Mouse (Mus musculus): ENCODE data around the gene Plekhg1. TPM values are rescaled to one million over a fixed set of nuclear protein-coding genes. Genes with fewer than 3 reads are reported as not detected.

Gene Plekhg1
- polyA plus RNA-seq, 1 experiment: under 0.01 TPM

GRCm38 (mm10) chr10:3743826-3744225 lies 3.7 kb downstream of the Plekhg1 start:
- Histone ChIP-seq H3K27me3 (ENCODE audit: control insufficient read depth, insufficient read depth, insufficient read length) (no peaks in the 10 kb centered on the region), H3K4me3 (no peak overlapping the region), H3K4me2 (ENCODE audit: low read depth) (no peak overlapping the region), H3ac (ENCODE audit: control insufficient read depth, insufficient read length) (no peak overlapping the region), H3K36me3 (ENCODE audit: control insufficient read depth, insufficient read depth) (no peaks in the 10 kb centered on the region), H3K79me2 (ENCODE audit: control insufficient read depth, insufficient read depth) (no peaks in the 10 kb centered on the region)
- no peak for TF ChIP-seq USF1 (IDR thresholded peaks at IDR 0.05; ENCODE audit: low read depth)

- Histone ChIP-seq H3K4me3 (no peak overlapping the region), H3K79me2 (ENCODE audit: control insufficient read depth, insufficient read depth) (no peaks in the 10 kb centered on the region), H3K4me2 (ENCODE audit: low read depth) (no peak overlapping the region), H3K36me3 (ENCODE audit: control insufficient read depth, insufficient read depth) (no peaks in the 10 kb centered on the region), H3ac (ENCODE audit: control insufficient read depth, insufficient read length) (no peak overlapping the region), H3K27me3 (ENCODE audit: control insufficient read depth, insufficient read depth, insufficient read length) (no peaks in the 10 kb centered on the region)
- TF ChIP-seq E2F4 (IDR thresholded peaks at IDR 0.05; ENCODE audit: insufficient read depth) (no peak), POLR2AphosphoS2 (IDR thresholded peaks at IDR 0.05; ENCODE audit: insufficient read length, low read depth) (no peak), REST (IDR thresholded peaks at IDR 0.05; ENCODE audit: insufficient read depth, insufficient read length) (no peak), MYOG (IDR thresholded peaks at IDR 0.05; ENCODE audit: control insufficient read depth in 1 of 3, insufficient read depth in 1 of 3, insufficient read length in 2 of 3, low read depth in 2 of 3) (no peak), TCF3 (IDR thresholded peaks at IDR 0.05; ENCODE audit: insufficient read length, low read depth) (no peak), POLR2A (IDR thresholded peaks at IDR 0.05; ENCODE audit: insufficient read length, low read depth) (no peak), CEBPB (IDR thresholded peaks at IDR 0.05; ENCODE audit: insufficient read depth, poor library complexity, severe bottlenecking) (no peak), MAX (IDR thresholded peaks at IDR 0.05; ENCODE audit: low read depth) (no peak), USF1 (IDR thresholded peaks at IDR 0.05; ENCODE audit: low read depth) (no peak), TCF12 (IDR thresholded peaks at IDR 0.05; ENCODE audit: insufficient read depth, poor library complexity, severe bottlenecking) (no peak), SRF (IDR thresholded peaks at IDR 0.05; ENCODE audit: control insufficient read depth, insufficient read length, low read depth) (no peak), MYOD1 (IDR thresholded peaks at IDR 0.05; ENCODE audit: control insufficient read depth in 1 of 3, insufficient read length in 2 of 3, low read depth in 2 of 3) (no peak)
Measured at GRCm38 (mm10) chr10:3746794-3747518, 6.8 kb downstream of the Plekhg1 start.

- Histone ChIP-seq H3K79me2 (ENCODE audit: control insufficient read depth, insufficient read depth) (no peaks in the 10 kb centered on the region), H3K4me2 (ENCODE audit: low read depth) (no peak overlapping the region), H3K4me3 (no peak overlapping the region), H3ac (ENCODE audit: control insufficient read depth, insufficient read length) (no peak overlapping the region), H3K36me3 (ENCODE audit: control insufficient read depth, insufficient read depth) (no peaks in the 10 kb centered on the region), H3K27me3 (ENCODE audit: control insufficient read depth, insufficient read depth, insufficient read length) (no peaks in the 10 kb centered on the region)
- TF ChIP-seq USF1 (IDR thresholded peaks at IDR 0.05; ENCODE audit: low read depth) (no peak), POLR2A (IDR thresholded peaks at IDR 0.05; ENCODE audit: insufficient read length, low read depth) (no peak), MYOG (IDR thresholded peaks at IDR 0.05; ENCODE audit: control insufficient read depth in 1 of 3, insufficient read depth in 1 of 3, insufficient read length in 2 of 3, low read depth in 2 of 3) (no peak), SRF (IDR thresholded peaks at IDR 0.05; ENCODE audit: control insufficient read depth, insufficient read length, low read depth) (no peak)
Measured at GRCm38 (mm10) chr10:3749580-3749979, 9.4 kb downstream of the Plekhg1 start.

GRCm38 (mm10) chr10:3761992-3762391 lies 21.8 kb downstream of the Plekhg1 start:
- no peak overlapping the region for H3K4me3 ChIP-seq
- no peak overlapping the region for H3ac ChIP-seq (ENCODE audit: control insufficient read depth, insufficient read length)
- no peak overlapping the region for H3K4me2 ChIP-seq (ENCODE audit: low read depth)
- TF ChIP-seq MYOD1 (IDR thresholded peaks at IDR 0.05; ENCODE audit: control insufficient read depth in 1 of 3, insufficient read length in 2 of 3, low read depth in 2 of 3) (no peak), TCF3 (IDR thresholded peaks at IDR 0.05; ENCODE audit: insufficient read length, low read depth) (no peak), MYOG (IDR thresholded peaks at IDR 0.05; ENCODE audit: control insufficient read depth in 1 of 3, insufficient read depth in 1 of 3, insufficient read length in 2 of 3, low read depth in 2 of 3) (no peak), POLR2AphosphoS2 (IDR thresholded peaks at IDR 0.05; ENCODE audit: insufficient read length, low read depth) (no peak), TCF12 (IDR thresholded peaks at IDR 0.05; ENCODE audit: insufficient read depth, poor library complexity, severe bottlenecking) (no peak), USF1 (IDR thresholded peaks at IDR 0.05; ENCODE audit: low read depth) (no peak), MAX (IDR thresholded peaks at IDR 0.05; ENCODE audit: low read depth) (no peak), REST (IDR thresholded peaks at IDR 0.05; ENCODE audit: insufficient read depth, insufficient read length) (no peak), CEBPB (IDR thresholded peaks at IDR 0.05; ENCODE audit: insufficient read depth, poor library complexity, severe bottlenecking) (no peak), E2F4 (IDR thresholded peaks at IDR 0.05; ENCODE audit: insufficient read depth) (no peak), SRF (IDR thresholded peaks at IDR 0.05; ENCODE audit: control insufficient read depth, insufficient read length, low read depth) (no peak), POLR2A (IDR thresholded peaks at IDR 0.05; ENCODE audit: insufficient read length, low read depth) (no peak)
- no peaks in the 10 kb centered on the region for H3K27me3 ChIP-seq (ENCODE audit: control insufficient read depth, insufficient read depth, insufficient read length)
- no peaks in the 10 kb centered on the region for H3K79me2 ChIP-seq (ENCODE audit: control insufficient read depth, insufficient read depth)
- H3K36me3 ChIP-seq (ENCODE audit: control insufficient read depth, insufficient read depth): no peaks in the 10 kb centered on the region

- H3K27me3 ChIP-seq (ENCODE audit: control insufficient read depth, insufficient read depth, insufficient read length): no peaks in the 10 kb centered on the region
- H3K36me3 ChIP-seq (ENCODE audit: control insufficient read depth, insufficient read depth): no peaks in the 10 kb centered on the region
- H3K4me3 ChIP-seq: no peak overlapping the region
- TF ChIP-seq MAX (IDR thresholded peaks at IDR 0.05; ENCODE audit: low read depth) (no peak), POLR2AphosphoS2 (IDR thresholded peaks at IDR 0.05; ENCODE audit: insufficient read length, low read depth) (no peak), MYOD1 (IDR thresholded peaks at IDR 0.05; ENCODE audit: control insufficient read depth in 1 of 3, insufficient read length in 2 of 3, low read depth in 2 of 3) (no peak), E2F4 (IDR thresholded peaks at IDR 0.05; ENCODE audit: insufficient read depth) (no peak), USF1 (IDR thresholded peaks at IDR 0.05; ENCODE audit: low read depth) (no peak), REST (IDR thresholded peaks at IDR 0.05; ENCODE audit: insufficient read depth, insufficient read length) (no peak)
- no peaks in the 10 kb centered on the region for H3K79me2 ChIP-seq (ENCODE audit: control insufficient read depth, insufficient read depth)
- H3K4me2 ChIP-seq (ENCODE audit: low read depth): no peak overlapping the region
- no peak overlapping the region for H3ac ChIP-seq (ENCODE audit: control insufficient read depth, insufficient read length)
Measured at GRCm38 (mm10) chr10:3763199-3763598, 23.0 kb downstream of the Plekhg1 start.

Measured in myocyte (in vitro differentiated cells).